Mouse (Mus musculus): Measurements from ENCODE around the gene Uhrf2.

Uhrf2 gene

DNA sequence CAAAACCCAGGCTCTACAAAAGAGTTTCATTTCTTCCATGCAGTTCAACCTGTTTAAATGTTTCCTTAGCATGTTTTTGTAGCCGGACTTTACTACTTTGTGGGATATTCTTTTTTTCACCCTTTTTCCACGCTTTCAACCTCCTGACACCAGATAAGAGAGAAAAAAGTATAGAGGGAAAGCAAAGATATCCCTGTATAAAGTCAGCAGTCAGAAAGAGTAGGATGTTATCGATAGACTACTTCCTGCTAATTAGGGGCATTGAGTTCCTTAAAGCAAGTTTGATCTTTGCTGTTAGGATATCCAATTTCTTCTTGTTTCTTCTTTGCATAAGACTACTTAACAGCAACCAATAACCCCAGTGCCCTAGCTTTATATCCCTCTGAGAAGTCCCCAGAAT lies 21.2 kb downstream of the Uhrf2 start:
- DNase-seq, result no peak

DNA sequence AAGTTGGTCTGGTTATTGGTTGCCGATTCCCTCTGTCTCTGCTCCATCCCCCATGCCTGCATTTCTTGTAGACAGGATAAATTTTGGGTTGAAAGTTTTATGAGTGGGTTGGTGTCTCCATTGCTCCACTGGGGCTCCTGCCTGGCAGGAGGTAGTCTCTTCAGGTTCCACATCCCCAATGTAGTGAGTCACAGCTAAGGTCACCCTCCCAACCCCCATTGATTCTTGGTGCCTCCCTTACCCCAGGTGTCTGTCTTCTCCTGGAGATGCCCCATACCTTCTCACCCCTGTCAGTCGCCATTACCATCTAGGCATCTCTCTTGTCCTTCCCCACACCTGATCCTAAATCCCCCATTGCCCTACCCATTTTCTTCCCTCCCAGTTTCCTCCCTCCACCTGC lies 23.9 kb downstream of the Uhrf2 start:
- no peak for DNase-seq

DNA sequence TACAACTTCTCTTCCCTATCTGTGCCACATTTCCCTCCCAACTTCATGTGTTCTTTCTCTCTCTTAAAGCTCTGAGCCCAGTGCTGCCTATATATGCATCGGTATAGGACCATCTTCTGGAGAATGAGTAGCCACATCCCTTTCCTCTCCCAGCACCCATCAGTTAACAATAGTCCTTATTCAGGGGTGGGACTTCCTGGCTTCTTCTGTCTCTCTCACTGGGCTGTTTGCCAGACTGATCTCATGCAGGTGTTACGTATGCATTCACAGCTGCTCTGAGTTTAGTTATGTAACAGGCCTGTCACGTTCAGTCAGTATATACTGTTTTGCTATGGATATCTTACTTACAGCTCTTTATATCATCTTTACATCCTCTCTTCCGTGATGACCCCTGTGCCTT lies 35.5 kb downstream of the Uhrf2 start:
- no peak for DNase-seq

DNA sequence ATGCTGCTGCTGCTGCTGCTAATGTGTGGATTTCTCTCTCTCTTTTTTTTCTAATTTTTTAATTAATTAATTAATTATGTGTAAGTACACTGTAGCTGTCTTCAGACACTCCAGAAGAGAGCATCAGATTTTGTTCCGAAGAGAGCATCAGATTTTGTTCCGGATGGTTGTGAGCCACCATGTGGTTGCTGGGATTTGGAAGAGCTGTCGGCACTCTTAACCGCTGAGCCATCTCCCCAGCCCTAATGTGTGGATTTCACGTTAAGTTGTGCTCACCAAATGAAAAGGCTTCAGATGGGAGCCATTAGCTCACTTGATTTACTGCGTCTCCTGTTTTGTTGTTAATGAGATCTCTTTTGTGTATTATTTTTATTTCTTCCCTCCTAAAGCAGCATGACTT lies 59.9 kb downstream of the Uhrf2 start:
- no peak for DNase-seq

DNA sequence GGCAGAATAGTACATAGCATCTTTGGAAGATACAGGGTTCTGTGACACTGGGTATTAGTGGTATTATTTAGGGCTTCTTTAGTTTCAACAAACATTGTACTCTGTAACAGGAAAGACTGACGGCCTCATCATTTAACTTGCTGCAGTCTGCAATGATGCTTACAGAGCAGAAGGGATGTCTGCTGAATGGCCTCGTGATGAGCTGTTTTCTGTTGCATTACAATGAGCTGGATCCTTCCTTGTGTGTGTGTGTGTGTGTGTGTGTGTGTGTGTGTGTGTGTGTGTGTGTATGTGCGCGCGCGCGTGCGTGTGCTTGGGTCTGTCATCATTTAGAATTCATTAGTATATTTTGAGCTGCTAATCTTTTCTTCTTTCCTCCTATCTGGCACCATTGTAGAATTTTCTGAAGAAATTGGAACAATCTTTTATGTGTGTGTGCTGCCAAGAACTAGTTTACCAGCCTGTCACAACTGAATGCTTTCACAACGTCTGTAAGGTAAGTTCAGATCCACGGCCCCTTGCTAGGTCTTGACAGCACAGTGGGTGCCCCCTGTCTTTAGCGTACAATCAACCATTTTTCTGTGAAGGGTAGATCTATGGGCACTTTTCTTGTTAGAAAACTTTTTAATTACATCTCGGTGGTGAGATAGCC lies 61.5 kb downstream of the Uhrf2 start:
- no peak for DNase-seq

DNA sequence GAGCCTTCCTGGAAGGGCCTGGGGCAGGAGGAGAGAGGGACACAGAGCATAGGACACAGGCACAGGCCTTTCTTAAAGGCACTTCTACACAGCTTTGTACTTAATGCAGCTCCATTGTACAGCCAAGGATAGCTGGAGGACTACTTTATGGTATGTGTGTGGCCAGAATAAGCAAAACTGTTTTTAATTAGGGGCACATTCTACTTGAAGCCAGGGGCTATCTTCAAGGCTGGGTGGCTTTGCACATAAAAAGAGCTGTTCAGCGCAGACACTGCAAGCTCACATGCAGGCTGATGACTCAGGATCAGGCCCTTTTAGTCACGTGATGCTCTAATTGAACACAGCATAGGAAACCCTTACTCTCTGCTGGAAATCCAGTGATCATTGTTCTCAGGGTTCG lies 65.9 kb downstream of the Uhrf2 start:
- DNase-seq, result no peak

DNA sequence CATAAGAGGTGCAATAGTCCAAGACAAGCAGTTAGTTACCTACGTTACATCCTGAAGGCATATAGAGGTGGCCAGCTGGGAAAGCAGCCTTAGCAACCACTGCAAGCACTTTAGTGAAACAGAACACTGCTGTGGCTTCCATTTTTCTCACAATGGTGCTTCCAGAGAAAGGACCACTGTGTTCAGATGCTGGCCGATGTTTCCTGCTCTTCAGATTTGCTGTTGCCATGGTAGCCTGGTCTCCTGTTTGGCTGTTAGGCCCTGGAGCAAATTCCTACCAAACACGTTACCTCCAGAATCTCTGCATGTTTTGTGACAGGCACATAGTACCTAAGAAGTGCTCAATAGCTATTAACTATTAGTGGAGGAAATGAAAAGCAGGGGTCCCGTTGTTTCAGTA lies 66.7 kb downstream of the Uhrf2 start:
- DNase-seq, result no peak

DNA sequence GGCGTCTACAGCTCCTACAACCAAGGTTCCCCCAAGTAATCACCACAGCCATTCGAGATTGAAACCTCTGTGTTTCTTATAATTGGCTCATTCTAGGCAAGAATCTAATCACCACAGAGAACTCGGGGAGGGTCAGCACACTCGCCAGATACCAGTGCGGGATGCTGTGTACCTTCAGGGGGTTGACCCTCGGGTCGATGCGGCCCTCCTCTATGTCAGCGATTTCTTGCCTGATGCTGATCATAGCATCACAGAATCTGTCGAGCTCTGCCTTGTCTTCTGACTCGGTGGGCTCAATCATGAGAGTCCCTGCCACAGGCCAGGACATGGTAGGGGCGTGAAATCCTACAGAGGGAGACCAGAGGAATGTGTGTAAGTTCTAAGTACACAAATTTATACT lies 70.3 kb downstream of the Uhrf2 start:
- DNase-seq, result no peak

DNA sequence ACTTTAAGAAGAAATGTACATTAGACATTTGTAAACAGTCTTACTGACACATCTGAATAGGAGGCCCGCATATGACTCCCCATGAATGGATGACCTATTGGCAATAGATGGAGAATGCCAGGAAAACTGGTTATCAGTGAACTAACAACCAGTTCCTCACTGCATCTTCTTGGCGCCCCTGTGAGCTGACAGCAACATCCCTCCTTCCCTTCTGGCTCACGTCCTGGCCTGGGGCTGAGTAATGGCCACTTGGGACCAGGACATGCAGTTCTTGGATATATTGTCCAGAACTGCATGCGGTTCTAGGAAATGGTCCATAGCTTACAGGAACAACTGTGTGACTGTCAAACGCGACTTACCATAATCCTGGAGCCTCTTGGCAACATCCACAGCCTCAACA lies 72.3 kb downstream of the Uhrf2 start:
- DNase-seq, result no peak

DNA sequence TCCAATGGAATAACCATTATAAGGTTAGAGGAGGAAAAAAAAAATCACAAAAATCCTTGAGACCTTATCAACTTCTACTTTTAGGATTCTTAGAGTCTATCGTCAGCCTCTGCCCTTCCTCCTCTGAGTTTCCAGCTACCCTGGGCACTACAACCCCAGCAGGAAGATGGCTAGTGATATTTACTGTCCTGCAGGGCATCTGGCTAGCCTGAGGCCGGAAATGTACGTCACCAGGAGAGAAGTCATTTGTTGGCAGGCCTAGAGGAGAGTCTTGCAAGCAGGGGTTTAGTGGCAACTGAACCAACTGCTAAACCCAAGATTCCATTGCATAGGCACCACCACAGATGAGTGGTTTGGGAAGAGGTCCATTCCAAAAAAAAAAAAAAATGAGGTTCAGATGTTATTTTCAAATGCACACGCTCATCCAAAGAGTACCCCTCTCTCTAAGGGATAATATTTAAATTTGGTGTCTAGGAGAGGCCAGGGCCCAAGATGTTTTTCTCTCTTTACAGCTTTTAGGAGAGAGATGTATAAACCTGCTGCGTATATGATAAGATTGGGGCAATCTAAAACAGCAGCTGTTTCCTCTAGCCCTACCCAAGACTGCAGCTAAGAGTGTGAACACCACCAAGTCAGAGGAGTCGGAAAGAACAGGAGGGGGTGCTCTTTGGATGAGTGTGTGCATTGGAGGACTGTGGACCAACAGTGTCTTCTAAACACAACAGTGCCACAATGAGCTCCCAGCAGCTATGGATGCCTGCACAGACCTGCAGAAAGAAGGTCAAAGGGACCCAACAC lies 74.9 kb downstream of the Uhrf2 start:
- no peak for DNase-seq

DNA sequence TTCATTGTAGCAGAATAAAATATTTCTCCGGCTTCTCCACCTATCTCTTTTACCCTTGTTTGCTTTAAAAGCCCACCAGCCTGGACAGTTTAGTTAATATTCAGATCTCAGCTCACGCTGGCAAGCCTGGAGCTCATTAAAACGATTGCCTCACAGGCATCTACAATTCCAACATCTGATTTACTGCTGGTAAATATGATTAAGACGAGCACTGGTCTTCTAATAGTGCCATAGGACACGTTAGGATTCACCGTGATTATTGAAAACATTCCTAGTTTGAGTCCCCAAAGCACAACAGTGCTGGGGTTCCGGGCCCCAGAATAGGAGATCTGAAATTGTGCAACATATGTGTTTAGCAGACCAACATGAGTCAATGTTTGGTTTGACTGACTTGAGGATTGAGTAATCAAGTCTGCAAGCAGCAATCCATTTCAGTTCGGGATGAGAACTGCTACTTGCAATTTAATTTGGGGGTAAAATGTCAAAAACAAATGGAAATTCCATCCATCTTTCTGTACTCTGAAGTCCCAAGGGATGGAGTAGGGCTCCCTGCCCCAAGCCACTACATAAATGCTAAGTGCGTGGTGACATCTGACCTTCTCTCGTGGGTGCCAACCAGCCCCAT lies 77.0 kb downstream of the Uhrf2 start:
- no peak for DNase-seq

DNA sequence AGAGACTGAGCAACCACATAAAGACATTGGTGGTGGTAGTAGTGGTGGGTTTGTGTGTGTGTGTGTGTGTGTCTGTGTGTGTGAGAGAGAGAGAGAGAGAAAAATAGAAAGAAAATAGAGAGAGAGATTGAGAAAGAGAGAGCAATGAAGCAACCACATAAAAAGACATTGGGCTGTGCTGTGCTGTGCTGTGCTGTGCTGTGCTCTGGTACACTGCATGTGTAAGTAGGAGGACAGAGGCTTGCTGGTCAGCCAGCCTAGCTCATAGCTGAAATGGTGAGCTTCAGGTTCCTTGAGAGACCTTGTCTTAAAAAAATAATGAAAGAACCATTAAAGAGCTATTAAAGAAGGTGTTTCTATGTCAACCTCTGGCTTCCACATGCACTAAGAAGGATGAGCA lies 78.3 kb downstream of the Uhrf2 start:
- DNase-seq, result no peak

DNA sequence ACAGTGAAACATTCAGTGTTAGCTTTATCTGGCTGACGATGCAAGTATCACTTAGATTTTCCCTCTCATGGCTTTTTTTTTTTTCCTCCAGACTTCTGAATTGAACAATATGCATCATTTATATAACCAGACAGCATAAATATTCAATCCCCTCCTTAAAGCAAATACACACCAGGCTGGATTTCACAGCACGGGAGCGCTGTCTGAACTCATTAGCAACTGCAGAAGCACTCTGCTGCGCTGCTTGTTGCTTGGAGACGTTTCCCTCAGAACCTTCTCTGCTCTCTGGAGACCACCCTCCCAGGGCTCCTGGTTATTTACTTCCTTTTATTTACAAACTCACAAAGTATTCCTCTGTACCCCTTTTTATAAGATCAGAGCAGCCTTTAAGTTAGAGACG lies 78.8 kb downstream of the Uhrf2 start:
- no peak for DNase-seq

DNA sequence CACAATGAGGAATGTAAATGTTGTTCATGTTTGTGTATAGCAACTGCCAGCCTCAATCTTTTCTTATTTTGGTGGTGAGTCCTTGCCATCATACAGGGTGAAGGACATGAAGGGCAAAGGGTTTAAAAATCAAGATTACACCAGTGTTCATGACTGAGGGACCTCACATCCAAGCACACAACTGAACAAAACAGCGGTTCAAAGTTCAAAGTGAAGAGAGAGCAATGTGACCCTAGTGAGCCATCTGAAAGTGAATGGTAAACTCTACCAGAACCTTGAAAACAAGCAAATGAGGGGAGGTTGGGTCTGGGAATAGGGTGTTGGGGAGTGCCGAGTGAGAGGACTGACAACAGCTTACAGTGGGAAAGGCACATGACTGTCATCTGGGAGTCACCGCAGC lies 81.1 kb downstream of the Uhrf2 start:
- DNase-seq, result no peak

DNA sequence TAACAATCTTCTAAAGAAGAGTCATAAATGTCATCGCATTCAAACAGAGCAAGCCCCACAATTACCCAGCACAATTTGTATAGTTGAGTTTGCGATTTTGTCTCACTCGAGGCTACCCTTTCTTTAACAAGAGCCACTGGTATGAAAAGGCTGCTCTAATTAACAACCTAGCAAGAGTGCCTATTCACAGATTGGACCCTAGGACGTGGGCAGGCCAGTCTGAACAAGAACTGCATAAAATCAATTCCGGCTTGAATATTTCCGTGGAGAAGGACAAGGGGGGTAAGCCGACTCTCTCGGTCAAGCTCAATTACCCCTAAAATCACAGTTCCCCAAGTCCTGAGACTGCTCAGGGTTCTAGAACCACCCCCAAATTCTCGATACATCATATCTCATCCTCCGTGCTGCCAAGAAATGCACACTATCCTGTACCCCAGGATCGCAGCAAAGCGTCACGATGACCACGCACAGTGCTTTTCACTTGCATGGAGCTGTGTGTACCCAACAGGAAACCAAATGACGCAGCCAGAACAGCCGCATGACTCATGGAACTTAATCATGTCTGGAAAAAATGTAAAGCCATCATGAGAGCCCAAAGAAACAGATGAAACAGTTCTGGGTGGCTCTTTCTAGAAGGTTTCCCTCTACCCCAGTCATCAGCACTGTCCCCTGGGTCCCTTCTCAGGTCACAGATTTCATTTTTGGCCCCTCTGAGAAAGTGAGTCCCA lies 82.8 kb downstream of the Uhrf2 start:
- no peak for DNase-seq

DNA sequence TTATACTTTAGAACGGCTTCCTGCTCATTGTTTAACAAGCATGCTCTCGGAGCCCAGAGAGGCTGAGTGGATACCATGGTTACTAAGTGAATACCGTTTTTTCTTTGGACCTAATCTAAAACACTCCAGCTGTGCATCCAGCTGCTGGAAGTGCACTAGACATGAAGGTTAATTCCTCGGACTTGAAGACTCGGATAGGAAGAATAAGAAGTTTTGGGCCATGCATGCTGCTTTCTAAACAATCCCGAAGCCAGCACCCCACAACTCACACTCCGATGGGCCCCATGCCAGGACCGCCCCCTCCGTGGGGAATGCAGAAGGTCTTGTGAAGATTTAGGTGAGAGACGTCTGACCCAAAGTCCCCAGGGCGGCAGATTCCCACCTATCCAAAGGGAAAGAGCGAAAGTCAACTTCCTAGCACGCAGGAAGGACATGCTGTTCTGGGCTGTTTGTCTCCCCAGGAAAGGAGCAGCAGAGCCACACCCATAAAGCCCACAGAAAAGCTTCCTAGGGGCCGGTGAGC lies 84.7 kb downstream of the Uhrf2 start:
- DNase-seq, result no peak

DNA sequence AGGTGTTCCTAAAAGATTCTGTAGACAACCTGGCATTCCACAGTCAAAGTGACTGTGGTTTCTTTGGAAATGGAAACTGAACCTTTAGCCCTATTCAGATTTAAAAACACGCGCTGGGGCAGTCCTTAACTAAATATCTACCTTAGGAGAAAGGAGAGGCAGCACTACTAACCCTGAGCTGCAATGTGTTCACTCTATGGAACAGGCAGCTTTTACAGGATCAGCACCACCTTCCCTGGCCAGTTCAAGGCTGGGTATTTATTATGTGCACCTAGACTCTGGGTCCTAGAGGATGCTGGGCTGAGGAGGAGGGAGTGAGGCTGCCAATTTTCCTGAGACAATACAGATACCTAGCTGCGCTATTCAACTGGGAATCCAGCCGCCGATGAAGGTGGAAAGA lies 85.3 kb downstream of the Uhrf2 start:
- DNase-seq, result no peak

DNA sequence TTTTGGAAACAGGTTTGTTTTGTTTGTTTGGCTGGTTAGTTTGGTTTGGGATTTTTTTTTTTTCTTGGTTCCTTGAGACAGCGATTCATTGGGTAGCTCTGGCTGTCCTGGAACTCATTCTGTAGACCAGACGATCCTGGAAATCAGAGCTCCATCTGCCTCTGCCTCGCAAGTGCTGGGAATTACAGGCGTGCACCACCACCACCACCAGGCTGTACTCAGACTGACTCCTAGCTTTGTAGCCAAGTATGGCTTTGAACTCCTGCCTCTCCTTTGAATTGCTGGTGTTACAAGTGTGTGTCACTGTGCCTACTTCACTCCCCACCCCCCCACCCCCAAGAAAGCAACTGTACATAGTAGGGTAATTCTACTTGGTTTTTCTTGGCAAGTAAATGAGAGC lies 86.9 kb downstream of the Uhrf2 start:
- no peak for DNase-seq

DNA sequence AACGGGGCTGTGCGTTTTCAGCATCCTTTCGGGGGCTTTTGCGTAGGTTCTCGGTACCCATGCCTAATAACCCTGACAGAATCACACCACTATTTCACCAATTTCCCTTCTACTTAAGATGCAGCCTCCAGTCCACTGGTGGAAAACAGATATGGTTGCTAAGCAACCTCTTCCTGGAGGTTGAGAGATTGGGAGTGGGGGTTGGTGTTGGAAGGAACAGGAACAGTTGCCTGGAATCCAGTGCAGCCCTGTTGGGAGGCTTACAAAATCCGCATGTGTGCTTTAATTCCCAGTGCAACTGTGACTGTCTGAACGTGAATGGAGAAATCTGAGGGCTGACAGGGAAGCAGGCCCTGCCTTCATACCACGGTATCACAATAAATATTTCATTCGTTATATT lies 87.5 kb downstream of the Uhrf2 start:
- DNase-seq, result no peak

DNA sequence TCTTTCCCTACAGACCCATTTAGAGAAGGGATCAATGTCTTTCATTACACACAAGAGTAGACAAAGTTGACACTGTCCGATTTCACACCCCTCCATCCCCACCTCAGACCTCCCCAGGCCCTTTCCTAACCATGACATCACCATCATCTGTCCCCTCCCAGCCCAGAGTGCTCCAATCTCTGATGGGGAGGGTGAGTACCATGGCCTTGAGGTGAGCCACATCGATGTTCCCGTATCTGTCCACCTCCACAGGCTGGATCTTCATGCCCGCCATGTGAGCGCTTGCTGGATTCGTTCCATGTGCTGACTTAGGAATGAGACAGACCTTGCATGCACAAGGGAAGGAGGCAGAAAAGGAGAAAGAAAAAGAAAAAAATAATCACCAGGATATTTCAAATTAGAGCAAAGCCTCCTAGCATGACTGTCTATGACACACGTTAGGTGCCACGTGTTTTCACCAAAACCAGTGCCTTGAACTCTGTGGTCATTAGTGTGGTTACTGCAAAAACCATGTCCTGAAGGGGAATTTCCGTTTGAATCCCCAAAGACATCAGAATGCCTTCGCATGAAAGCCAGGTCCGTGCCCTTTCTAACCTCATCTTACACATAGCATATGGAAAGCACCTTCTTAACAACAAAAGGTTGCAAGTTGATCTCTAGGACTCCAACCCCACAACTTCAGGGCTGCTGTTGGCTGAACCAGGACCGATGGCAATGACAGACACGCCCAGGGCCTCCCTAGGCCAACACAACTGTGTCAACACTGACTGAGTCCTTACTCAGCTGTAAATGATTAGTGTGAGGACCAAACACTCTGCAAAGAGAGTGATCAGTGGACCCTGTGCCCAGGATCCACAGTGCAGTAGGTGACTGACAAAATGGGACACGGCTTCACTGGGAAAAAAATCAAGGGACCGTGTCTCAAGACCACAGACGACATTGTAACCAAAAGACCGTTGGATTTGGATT lies 88.3 kb downstream of the Uhrf2 start:
- no peak for DNase-seq

DNA sequence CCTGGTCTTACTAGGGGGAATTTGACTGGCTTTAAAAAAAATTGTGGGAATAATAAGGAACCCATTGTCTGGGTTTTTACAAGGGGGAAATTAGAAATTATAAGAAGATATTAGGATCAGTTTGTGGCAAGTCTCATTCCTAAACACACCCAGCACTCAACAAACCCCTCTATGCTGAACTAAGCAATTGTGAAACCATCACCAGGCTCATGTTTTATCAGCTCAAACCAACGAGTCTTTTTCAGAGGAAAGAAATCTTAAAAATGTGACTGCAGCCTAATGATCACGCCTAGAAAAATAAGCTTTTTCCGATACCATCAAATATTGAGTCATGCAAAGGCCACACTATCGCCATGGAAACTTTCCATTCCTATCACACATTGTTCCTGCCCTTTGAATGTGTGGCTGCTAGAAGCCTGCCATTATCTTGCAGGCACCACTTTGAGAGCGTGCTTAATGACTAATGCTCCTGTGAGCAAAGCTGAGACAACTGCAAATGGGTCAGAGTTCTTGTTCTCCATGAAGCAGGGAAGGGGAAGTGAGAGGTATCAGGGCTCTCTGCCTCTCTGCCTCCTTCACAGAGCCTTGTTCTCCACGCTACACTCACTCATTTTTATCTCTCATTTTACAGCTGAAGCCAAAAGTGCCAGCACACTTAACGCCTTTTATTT lies 94.8 kb downstream of the Uhrf2 start:
- no peak for DNase-seq

DNA sequence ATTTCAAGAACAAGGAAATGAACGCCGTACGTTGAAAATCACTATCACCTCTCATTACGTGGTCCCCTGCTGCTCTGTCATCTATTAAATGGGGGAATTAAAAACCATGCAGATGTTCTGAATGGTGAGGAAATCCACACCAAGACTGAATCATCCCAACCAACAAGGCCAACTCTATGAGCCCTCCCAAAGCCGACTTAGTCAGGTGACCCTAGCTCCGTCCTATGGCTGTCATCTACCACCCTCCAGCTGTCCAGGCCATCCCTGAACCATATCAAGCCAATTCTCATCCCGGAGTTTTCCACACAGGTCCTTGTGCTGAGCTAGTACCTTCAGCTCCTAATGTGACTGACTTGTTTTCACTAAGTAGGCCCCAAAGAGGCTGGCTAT lies 95.4 kb downstream of the Uhrf2 start:
- no peak for DNase-seq
